ENCODE assay signal across 23 mouse cellular contexts in genomic region chr8:90597376-90597775, GRCm38 (mm10).
DNase-seq lines count a peak whose midpoint lies in the region; ATAC-seq and TF ChIP-seq lines count a peak whose summit lies in the region.
"Had no signal": no experiment of that assay in that cellular context is flagged by ENCODE, and none has a peak within 500 bp of the region (broad histone marks: within the 10 kb centered on the region; RNA-seq: fewer than 3 reads in every experiment).

No protein-coding gene starts in this region.

- H3K27me3 ChIP-seq in heart, postnatal 0 days (ENCODE audit: control insufficient read depth, insufficient read depth, low read length) = no peaks in the 10 kb centered on the region
- no peaks in the 10 kb centered on the region for H3K27me3 ChIP-seq in midbrain, embryonic 13.5 days
- H3K27me3 ChIP-seq: embryonic facial prominence, embryonic 15.5 days had no signal

- peak; percentile 49; the same call in 1 of the 2 replicates for ATAC-seq in heart, postnatal 0 days (ENCODE audit: insufficient read depth, low read depth)
- no peak for ATAC-seq in midbrain, embryonic 13.5 days
- ATAC-seq: activated CD4-positive, CD25-positive, alpha-beta regulatory T cell, adult 4 months; hindbrain, postnatal 0 days; lung, postnatal 0 days; Patski had no signal

- 49% methylated on average over 6 of the region's 6 CpGs for WGBS in heart, postnatal 0 days
- WGBS in lung, adult 2 months = 84% methylated on average over 6 of the region's 6 CpGs
- 91% methylated on average over 6 of the region's 6 CpGs for WGBS in midbrain, embryonic 13.5 days

- no peak for TF ChIP-seq CTCF in heart, postnatal 0 days (IDR thresholded peaks at IDR 0.05; ENCODE audit: low read depth)
- no peak for TF ChIP-seq CTCF in lung, adult 2 months (IDR thresholded peaks at IDR 0.05; ENCODE audit: insufficient read depth, low read length)

- TF ChIP-seq EP300 in heart, postnatal 0 days (IDR thresholded peaks at IDR 0.05; ENCODE audit: low read depth) = no peak

- no peaks in the 10 kb centered on the region for H3K4me1 ChIP-seq in heart, postnatal 0 days (ENCODE audit: control insufficient read depth, insufficient read depth)
- H3K4me1 ChIP-seq in lung, adult 2 months (ENCODE audit: control insufficient read depth, insufficient read depth, low read length) = no peaks in the 10 kb centered on the region
- peaks cover 8% of the 10 kb centered on the region for H3K4me1 ChIP-seq in midbrain, embryonic 13.5 days (replicated peaks)
- H3K4me1 ChIP-seq: embryonic facial prominence, embryonic 15.5 days; limb, embryonic 12.5 days had no signal

- no peak overlapping the region for H3K4me2 ChIP-seq in heart, postnatal 0 days (ENCODE audit: low read depth, low read length)
- no peak overlapping the region for H3K4me2 ChIP-seq in midbrain, embryonic 13.5 days (replicated peaks)
- H3K4me2 ChIP-seq: embryonic facial prominence, embryonic 15.5 days; limb, embryonic 12.5 days had no signal

- no peak overlapping the region for H3K9ac ChIP-seq in heart, postnatal 0 days (replicated peaks; ENCODE audit: low read depth, low read length)
- H3K9ac ChIP-seq in midbrain, embryonic 13.5 days (replicated peaks) = no peak overlapping the region
- H3K9ac ChIP-seq: embryonic facial prominence, embryonic 15.5 days; limb, embryonic 12.5 days; liver, embryonic 14.5 days had no signal

- H3K27ac ChIP-seq in heart, postnatal 0 days (ENCODE audit: low read depth) = no peak overlapping the region; the same call in 1 of the 2 replicates
- no peak overlapping the region for H3K27ac ChIP-seq in midbrain, embryonic 13.5 days
- H3K27ac ChIP-seq: embryonic facial prominence, embryonic 15.5 days; hindbrain, postnatal 0 days; left cerebral cortex, adult 2 months; limb, embryonic 12.5 days; liver, embryonic 14.5 days; stomach, postnatal 0 days had no signal

- TF ChIP-seq POLR2A in lung, adult 2 months (IDR thresholded peaks at IDR 0.05; ENCODE audit: borderline replicate concordance, extremely low read depth, low read depth, low read length) = no peak

- DNase-seq in layer of hippocampus, adult 18-20 months (ENCODE audit: low spot score in 2 of 2) = peak; percentile 2 to 43
- DNase-seq in layer of hippocampus, postnatal 25 days (ENCODE audit: extremely low spot score in 1 of 2, low spot score in 1 of 2) = no peak
- DNase-seq in cerebellum, postnatal 10 days = peak; percentile 50 to 66
- peak; percentile 10 for DNase-seq in heart, postnatal 0 days (ENCODE audit: low spot score)
- DNase-seq in telencephalon, adult 2 months (ENCODE audit: low read depth, low spot score) = peak; percentile 9
- DNase-seq in lung, adult 2 months = no peak
- DNase-seq: adrenal gland, postnatal 14 days; embryo, embryonic 11 days; gastrocnemius, postnatal 14 days; kidney, adult 18-20 months; kidney, postnatal 14 days; right cerebral cortex, postnatal 25 days; thymus, postnatal 14 days had no signal

- H3K9me3 ChIP-seq in heart, postnatal 0 days (replicated peaks; ENCODE audit: control insufficient read depth, low read length) = peaks cover 6% of the 10 kb centered on the region; the same call in 1 of the 2 replicates
- no peaks in the 10 kb centered on the region for H3K9me3 ChIP-seq in midbrain, embryonic 13.5 days
- H3K9me3 ChIP-seq: embryonic facial prominence, embryonic 15.5 days had no signal

- no peak overlapping the region for H3K4me3 ChIP-seq in heart, postnatal 0 days (ENCODE audit: low read depth, low read length)
- H3K4me3 ChIP-seq in lung, adult 2 months (replicated peaks; ENCODE audit: extremely low read depth, low read depth, low read length) = no peak overlapping the region
- H3K4me3 ChIP-seq in midbrain, embryonic 13.5 days (replicated peaks) = no peak overlapping the region
- H3K4me3 ChIP-seq: embryonic facial prominence, embryonic 15.5 days; left cerebral cortex, adult 2 months; limb, embryonic 12.5 days had no signal

- H3K36me3 ChIP-seq in heart, postnatal 0 days (replicated peaks; ENCODE audit: control insufficient read depth, insufficient read depth, low read length) = no peaks in the 10 kb centered on the region
- H3K36me3 ChIP-seq in midbrain, embryonic 13.5 days = no peaks in the 10 kb centered on the region
- H3K36me3 ChIP-seq: embryonic facial prominence, embryonic 15.5 days; limb, embryonic 12.5 days had no signal

Comparison
In these comparisons a context has a peak if more than half of its experiments do, and no peak if none do; other contexts are left out.
1. DNase-seq: peak in layer of hippocampus, adult 18-20 months (2 of 2), cerebellum, postnatal 10 days (2 of 2), heart, postnatal 0 days (single experiment) and telencephalon, adult 2 months (single experiment); none in layer of hippocampus, postnatal 25 days (0 of 2) and lung, adult 2 months (single experiment).